Mouse (Mus musculus) kidney, postnatal 36 days (tissue): ENCODE data around the gene Vwa5b1.

Experiments used
- DNase-seq, 2 experiments: peaks; one replicate each; pipeline ENCODE4 v3.0.0; 2021 to 2022; ENCODE audit warnings: mixed read lengths in 2 of 2

Vwa5b1 gene

DNA sequence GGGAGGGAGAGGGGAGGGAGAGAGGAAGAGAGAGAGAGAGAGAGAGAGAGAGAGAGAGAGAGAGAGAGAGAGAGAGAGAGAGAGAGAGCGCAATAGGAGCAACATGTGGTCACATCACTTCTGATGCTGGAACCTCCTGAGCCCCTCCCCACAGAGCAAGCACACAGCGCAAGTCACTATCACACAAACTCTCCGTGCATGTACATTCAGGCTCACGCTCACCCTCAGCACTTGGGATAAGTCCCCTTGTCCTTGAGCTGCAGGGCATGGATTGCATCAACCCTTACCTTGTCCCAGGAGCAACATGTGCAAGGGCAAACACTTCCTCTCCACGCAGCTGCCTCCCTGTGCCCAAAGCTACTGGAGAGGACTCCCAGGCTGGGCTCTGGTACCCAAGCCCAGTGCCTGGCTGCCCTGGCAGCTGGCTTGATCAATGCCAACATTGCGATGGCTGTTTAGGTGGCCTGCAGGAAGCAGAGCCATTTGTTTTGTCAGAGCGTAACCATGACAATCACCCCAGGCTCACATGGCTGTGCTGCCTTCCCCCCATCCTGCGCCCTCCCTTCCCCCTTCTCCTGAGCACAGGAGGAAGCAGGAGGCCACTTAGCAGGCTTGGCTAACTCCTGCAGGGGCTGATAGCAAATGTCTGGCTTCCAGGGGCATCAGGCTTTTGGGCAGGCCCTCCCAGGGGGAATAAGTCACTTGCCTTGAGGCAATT lies at the start of gene Vwa5b1:
TSS of gene Vwa5b1 (minus strand) at position 457 of the 718 bp plus-strand sequence.
- no peak for DNase-seq

DNA sequence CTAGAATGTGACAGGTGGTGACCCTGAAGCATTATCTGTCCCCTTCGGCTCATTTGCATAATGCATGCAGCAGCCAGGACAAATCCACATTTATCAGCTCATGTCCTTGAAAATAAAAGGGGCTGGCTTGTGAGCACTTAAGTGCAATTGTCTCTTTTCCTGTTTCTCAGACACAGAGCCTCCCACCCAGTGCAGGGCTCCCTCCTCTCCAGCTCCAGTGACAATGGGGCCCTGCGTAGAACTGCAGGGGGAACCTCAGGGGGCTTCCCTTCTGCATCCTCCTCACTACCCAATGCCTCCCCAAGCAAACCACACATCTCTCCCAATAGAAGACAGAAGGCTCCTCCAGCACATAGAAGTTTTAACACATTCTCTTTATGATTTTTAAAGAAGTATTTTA lies 47.1 kb upstream of the Vwa5b1 start:
- no peak for DNase-seq

DNA sequence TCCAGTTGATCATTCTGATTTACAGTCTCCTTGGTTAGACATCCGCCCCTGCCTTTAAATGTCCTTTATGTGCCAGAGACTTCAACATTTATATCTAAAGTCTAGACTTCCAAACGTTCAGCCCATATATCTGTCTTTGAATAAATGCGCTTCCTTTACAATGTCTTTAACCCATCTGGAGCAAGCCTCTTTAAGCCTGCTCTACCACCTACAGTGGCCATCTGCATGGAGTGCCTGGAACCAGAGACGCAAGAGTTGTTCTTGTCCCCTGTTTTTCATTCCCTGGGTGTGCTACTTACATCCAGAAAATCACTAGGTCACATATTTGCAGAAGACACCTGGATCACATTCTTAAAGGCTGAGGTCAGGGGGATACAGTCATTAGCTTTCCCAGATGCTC lies 44.4 kb upstream of the Vwa5b1 start:
- DNase-seq = no peak

DNA sequence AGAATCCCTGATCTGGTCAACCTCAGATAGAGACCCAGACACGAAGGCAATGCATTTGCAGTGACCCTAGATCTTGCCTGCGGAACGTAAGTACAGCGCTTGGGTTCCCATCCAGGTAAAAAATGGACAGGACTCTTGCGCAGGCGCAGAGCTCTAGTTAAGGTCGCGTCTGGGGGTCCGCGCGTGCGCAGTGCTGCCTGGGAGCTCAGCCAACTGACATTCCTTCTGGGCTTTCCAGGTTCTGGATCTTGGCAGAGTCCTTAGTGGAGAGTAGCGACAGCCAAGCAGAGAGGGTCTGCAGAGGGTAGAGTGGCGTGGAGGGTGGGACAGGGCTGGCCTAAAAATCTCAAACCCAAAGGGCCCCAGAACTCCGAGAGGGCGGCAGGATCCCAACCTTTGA lies 41.9 kb upstream of the Vwa5b1 start:
- DNase-seq = no peak

DNA sequence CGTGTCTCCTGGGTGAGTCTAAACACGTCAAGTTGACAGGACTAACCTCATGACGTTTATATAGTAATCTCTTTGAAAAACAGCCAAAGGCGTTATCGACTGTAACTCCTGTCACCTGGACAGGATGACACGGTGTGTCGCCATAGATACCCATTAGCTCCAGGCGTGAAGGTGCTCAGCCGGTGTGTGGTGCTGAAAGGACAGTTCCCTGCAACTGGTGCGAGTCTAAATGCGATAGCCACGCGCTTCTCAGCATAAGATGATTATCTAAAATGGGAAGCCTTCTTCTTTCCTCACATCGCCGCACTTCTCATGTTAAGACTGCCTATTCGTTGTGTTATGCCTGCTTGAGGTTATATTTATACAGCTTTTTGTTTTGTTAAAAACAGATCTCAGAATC lies 40.8 kb upstream of the Vwa5b1 start:
- DNase-seq = peak; percentile 38 to 73

DNA sequence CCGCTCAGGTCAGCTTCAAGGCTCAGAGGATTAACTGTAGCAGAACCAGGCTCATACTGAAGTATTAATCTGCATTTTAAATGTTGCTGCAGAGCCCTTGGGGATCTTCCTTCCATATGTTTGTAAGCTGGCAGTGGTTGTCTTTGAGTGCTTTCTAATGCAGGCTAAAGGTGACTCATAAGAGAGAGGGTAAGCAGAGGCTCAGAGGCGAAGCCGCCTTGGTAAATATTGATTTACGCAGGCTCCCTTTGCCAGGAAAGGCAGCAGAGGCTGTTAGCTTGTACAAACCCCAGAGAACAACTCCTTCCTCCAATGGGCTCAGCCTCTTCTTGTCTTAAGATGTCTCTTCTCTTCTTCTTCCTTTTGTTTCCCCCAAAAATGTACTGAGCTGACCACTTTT lies 36.5 kb upstream of the Vwa5b1 start:
- DNase-seq = no peak

DNA sequence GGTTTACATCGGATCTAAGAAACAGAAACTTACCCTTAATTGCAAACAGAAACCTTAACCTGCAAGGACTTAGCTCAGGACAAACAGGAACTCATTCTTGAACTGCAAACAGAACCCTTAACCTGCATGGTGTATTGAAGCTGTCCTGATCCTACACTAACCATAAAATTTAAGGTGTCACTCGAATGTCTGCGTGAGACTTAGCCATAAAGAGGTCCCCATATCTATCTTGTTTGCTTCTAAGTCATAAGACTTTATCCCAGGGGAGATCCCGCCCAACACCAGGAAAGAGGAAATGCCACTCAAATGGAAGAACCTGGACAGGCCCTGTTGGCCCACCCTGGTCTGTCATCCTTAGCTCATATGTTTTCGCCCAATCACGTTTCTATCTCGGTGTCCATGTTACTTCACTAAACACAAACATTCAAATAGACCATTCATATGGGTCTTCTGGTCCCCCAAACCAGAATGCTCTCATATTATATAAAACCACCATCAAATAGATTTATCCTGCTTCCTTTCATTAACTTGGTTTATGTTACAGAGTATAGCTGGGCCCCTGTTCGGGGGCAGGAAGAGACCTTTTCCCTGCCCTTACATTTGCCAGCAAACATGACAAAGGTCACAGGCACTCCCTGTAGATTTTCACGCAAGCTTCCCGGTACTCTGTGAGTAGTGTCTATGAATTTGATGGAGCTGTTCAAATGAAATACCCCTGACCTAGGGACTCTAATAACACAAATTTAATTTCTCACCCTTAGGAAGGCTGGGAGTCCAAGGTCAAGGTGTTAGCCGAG lies 34.6 kb upstream of the Vwa5b1 start:
- no peak for DNase-seq

DNA sequence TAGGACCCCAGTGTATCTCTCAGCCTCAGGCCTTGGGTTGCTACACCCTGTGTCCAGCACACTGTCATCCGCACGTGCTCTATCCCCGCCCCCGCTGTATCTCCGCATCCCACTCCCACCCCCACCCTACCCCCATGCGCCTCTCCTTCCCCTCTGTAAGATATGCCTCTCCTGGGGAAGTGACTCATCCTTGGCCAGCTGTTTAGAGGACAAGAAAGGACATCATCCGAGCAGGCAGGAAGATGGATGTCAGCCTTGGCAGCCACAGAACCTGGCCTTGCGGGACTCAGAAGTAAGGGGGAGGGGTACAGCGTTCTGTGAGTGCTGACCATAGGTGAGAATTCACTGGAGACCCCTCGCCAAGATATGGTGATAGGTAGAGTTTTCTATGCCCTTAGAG lies 30.8 kb upstream of the Vwa5b1 start:
- DNase-seq = peak in 1 of 2 experiments; percentile 7

DNA sequence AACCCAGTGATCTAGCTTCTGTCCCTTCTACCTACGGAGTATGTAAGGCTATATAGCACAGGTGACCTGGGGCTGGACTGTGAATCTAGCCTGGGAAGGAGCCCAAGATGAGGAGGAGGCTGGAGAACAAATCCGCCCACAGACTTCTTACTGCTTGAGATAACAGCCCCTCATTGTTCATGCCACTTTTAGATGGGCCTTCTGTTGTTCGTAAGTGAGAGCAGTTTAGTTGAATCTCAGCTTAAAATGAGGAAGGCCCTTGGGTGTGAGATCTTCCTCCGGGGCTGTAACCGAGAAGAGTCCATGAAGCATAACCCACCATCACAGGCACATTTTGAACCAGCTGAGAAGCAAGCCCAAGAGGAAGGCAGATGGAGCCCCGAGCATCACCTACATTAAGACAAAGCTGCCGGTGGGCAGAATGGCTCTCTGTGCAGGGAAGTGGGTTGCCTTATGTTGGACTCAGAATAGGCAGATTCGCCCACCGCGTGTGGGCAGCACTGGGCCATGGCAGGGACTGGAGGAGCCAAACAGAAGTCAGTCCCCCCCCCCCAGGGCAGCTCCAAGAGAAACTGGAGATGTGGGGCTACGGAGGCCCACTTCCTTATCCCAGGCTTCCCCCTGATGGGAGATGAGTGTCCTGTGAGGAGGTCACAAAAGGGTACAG lies 24.4 kb upstream of the Vwa5b1 start:
- DNase-seq = no peak

DNA sequence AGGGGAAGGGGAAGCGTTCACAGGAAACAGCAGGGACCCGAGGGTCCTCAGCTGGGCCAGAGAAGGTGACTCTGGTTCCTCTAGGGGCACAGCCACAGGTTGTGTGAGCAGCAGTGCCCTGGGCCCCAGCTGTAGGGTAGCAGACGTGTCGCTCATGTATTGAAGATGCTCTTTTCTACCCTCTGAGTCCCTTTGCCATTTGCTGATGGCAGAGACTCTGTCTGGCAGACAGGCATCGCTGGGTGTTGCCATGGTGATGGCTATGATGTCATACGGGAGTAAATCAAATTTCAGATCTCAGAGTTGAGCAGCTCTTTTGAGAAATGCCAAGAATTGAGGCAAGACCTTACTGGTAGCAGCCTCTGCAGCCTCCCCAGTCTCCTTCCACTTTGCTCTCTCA lies 17.4 kb upstream of the Vwa5b1 start:
- no peak for DNase-seq

DNA sequence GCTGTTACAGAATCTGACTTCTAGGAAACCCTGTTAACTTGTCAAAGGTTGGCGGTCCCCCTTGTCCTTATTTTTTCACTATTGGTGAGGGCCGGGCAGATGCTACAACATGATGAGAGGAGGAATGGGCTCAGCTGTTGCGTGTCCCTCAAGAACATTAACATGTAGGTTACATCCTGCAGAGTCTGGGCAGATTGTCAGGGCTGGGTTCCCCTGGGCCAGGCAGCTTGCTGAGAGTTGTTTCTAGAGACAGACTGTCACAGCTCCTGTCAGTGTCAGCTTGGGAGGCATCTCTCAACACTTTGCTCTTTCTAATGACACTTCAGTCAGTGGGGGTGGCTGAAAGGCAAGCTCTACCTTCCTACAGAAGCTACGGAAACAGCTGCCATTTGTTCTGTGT lies 16.2 kb upstream of the Vwa5b1 start:
- DNase-seq = no peak

DNA sequence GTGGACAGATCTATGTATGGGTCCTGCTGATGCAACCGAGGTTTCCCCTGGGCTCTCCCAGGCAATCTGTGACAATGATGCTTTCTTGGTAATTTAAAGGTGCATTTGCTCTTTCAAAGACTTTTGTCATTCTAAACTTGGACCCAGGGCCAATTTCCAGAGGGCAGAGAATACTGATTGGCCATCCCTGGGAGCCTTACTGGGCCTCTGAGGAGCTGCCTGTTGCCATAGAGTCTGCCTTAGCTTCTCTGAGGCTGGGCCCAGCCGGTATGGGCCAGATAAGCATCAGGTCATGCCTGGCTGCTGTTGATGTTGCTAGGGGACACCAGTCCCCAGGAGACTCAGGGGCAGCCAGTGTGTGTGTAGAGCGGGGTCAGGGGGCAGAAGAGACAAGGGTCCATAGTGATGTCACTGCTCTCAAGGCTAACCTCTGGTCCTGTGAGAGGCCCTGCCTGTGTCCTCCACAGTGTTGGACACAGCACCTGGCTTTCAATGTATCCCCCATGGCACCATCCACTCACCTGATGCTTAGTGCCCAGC lies 12.5 kb upstream of the Vwa5b1 start:
- peak; percentile 13 for DNase-seq

DNA sequence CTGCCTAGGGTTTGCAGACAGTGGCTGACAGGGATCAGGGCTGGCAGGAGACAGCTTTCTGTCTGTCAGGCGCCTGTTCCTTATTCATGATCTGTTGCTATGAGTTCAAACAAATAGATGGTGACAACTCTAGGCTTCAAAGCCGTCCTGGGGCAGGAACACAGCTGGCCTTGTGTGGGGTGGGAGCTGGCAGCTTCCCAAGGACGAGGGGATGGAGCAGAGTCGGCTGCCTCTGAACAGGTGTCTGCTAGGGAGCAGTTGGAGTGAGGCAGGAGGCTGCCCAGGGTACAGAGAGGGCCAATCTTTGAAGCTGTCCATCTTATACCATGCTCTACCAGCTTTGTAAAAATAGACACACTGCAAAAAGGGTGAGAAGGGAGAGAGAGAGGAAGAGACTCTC lies 6.6 kb upstream of the Vwa5b1 start:
- no peak for DNase-seq

DNA sequence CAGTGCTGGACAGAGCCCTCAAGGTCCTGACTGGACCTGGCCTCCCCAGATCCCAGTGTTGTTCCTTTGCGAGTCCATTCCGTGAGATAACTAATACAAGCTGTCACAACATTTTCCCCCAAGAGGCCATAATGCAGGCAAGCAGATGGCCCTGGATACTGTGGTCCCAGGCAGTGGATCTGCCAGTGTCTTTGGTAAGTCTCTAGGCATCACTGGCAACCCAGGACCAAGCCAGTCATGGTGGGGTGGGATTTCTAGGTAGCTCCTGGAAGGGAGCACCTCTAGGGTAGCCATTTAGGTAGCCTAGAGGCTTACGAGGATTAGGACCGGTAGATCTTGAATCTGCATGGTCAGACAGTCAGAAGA lies 445 bp upstream of the Vwa5b1 start:
- DNase-seq = no peak

DNA sequence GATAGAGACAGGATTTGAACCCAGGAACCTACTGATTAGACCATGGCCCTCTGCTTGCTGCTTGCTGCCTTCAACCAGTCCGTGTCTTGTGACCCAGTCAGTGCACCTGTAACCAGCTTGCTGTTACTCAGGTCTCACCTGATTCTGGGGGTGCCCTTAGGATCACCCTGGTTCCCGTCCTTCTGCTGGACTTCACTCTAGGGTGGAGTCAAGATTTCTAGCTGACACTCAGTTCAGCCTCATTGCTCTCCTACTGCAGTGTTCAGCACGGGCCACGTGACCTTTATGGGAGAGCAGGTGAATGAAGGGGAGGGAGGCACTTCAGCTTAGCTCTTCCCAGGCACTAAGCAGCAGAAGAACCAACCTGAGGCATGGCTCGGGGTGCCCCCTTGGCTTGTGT lies 7.4 kb downstream of the Vwa5b1 start:
- DNase-seq = peak; percentile 56 to 57

DNA sequence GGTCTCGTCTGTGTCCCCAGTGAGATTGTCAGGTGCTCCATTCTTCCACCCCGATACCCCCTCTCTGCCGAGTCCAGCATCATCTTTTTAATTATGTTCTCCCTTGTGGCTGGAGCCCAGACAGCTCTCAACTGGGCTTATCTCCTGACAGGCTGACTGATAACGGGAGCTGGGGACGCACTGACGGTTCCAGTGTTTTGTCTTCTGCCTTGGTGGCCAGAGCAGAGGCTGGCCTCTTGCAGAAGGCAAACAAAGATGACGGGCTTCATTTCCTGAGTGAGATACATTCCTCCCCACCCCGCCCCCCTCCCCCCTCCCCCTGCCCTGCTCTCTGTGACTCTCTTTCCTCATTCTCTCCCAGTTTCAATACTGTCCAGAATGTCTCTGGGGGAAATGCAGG lies 21.2 kb downstream of the Vwa5b1 start:
- DNase-seq = no peak

DNA sequence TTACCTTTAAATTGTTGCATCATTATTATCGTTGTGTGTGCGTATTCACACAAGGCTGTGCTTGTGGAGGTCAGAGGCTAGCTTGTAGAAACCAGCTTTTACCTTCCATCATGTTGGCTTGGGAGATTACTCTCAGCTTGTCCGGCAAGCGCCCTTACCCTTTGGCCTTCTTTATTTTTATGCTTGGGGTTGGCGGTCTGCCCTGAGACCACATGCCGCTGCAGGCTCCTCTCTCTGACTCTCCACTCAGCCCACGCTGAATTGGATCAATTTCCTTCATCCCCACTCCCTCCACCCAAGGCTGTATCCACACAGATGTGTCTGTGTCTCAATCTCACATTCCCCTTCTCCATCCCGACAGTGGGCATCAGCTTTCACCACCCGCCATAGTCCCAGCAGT lies 33.8 kb downstream of the Vwa5b1 start:
- peak in 1 of 2 experiments; percentile 23 for DNase-seq

DNA sequence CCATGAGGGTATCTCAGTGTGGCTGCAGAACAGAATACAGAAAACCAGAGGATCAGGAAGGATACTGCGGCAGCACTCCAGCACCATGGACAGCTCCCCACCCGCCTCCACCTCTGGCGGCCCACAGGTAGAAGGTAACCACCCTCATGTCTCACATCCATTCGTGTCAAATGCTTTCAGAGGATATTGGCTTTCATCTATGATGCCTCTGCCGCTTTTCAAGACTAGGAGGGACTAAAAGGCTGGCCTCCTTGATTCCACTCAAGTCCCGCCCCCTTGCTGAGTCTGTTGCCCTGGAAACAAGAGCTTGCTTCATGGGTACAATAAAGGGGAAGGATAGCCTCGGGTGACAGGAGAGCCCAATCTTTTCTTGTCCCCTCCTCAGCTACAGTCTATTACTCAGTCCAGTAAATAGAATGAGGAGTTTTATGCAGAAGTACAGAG lies 37.8 kb downstream of the Vwa5b1 start:
- peak; percentile 47 to 86 for DNase-seq

DNA sequence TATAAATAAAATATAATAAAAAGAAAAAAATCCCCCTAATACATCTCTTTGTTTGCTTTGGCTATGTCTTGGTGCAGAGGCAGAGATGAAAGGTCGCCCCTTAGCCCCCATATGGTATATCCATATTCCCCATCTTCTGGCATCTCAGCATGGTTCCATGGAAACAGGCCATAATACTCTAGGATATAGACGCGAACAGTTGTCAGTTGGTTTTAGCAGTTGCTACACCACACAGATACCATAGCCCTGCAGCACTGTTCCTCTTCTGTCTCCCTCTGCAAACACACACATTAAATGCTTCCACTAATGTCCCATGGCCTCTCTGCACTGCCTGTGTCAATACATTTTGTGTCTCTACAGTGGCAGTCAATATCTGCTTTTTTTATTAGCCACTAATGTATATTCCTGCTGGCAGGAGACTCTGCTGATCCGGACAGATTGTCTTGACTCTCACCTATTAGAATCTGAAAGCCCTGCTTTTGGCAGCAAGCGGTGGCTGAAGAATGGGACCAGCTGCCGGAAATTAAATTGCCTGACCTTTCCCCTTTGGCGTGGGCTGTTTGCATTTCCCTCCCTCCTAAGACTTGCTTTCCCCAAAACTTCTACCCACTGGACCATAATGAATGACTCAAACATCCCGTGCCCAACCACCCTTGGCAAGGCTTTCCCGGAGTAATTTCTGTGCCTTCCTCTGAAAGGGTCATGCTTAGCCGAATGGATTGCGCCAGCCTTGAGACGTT lies 39.1 kb downstream of the Vwa5b1 start:
- DNase-seq = peak; percentile 4 to 16

DNA sequence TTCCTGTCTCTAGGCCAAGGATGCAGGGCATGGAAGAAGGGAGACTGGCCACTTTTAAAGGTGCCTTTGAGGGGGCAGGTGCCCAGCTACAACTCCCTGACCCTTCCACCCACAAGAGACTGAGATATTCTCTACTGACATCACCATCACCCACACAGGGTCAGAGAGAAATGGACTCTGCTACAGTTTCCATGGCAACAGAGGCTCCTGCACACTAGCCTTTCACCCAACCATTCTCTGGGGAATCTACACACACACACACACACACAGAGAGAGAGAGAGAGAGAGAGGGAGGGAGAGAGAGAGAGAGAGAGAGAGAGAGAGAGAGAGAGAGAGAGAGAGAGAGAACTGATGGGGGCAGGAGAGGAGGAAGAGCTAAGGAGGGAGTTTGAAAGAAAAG lies 50.7 kb downstream of the Vwa5b1 start:
- no peak for DNase-seq

DNA sequence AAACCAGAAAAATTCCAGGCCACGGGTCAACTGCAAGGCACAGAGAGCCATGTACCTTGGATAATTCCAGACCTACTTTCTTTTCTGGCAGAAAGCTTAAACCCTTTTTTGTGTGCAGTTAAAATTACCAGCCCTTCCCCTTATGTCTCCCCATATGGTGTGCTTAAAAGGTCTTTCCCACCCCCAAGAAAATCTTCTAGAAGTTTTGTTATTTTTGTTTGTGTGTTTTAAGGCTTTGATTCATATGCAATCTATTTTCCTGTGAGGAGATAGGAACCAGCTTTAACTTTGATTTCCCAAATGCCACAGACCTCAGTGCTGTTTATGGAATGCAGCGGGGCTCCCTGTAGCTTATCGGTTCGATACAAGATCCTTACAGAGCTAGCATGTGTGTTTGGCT lies 53.2 kb downstream of the Vwa5b1 start:
- no peak for DNase-seq

DNA sequence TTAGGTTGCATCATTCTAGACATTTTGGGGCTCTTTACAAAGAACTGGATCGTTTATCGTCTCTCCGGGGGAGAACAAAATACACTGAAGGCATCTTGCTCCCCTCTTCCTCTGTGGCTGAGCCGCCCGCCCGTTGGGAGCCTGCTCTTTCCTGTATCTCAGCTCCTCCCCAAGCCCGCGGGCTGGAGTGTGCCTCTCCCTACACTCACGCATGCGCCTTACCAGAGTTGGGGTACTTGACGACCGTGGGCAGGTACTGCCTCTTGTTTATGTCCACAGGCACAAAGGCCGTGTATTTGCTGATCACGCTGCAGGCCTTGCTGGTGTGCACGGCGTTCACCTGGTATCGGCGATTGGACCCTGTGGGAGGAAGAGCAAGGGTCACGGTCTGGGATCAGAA lies 57.3 kb downstream of the Vwa5b1 start:
- no peak for DNase-seq

DNA sequence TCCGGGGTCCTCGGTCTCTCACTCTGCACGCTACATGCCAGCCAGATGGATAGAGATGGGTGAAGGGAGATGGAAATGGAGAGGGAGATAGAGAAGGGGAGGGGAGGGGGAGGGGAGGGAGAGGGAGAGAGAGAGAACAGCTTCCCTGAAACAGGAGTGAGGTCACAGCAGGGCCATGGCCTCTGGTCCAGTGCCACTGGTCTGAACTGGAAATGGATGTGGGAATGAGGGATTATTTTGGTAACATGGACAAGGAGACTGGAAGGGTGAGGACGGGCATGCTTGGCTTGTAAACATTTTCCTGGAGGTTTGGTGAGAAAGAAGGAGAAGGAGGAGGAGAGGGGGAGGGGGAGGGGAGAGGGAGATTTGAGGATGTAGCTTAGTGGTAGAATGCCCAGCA lies 59.0 kb downstream of the Vwa5b1 start:
- peak; percentile 35 to 40 for DNase-seq
